Mouse (Mus musculus) heart, embryonic 10.5 days (tissue): ENCODE measurements around the gene Il17ra. TPM values are rescaled to one million over a fixed set of nuclear protein-coding genes. Genes with fewer than 3 reads are reported as not detected.
A peak's percentile ranks its signal among the peaks of the same experiment; 100 is the strongest.

ENCODE experiments used
- DNase-seq: peaks from one replicate; pipeline ENCODE4 v3.0.0-alpha.2; 2017; ENCODE audit warnings: low spot score
- H3K27ac ChIP-seq: fragments of 300-500 bp; sonication (generic); 2 replicates; pipeline ENCODE4 v1.5.1; 2016; ENCODE audit warnings: mild to moderate bottlenecking
- H3K27me3 ChIP-seq: fragments of 300-500 bp; sonication (generic); 2 replicates; pipeline ENCODE4 v1.6.1; 2016; ENCODE audit warnings: mild to moderate bottlenecking; ENCODE audit not compliant: poor library complexity, insufficient read depth, severe bottlenecking
- H3K36me3 ChIP-seq: fragments of 300-500 bp; sonication (generic); 2 replicates; pipeline ENCODE4 v1.6.1; 2016; ENCODE audit warnings: mild to moderate bottlenecking, moderate library complexity
- H3K4me1 ChIP-seq: fragments of 300-500 bp; sonication (generic); 2 replicates; pipeline ENCODE4 v1.6.1; 2016; ENCODE audit warnings: mild to moderate bottlenecking
- H3K4me3 ChIP-seq: fragments of 300-500 bp; sonication (generic); 2 replicates; pipeline ENCODE4 v1.5.1; 2016; ENCODE audit warnings: mild to moderate bottlenecking, moderate library complexity
- H3K9me3 ChIP-seq: fragments of 300-500 bp; sonication (generic); 2 replicates; pipeline ENCODE4 v1.6.1; 2016; ENCODE audit warnings: mild to moderate bottlenecking, moderate library complexity
- WGBS: fragments of 180-500 bp; shearing (Covaris S2); methylation state at CpG from one replicate; pipeline ENCODE4 v1.1.7; 2016; 5-methylcytosine and 5-hydroxymethylcytosine counted together
- polyA plus RNA-seq: library from polyadenylated mRNA; unstranded; fragments of >200 nt; fragmentation: Nextera tagmentation; extraction: Ambion mirVana; gene quantifications from 2 replicates; pipeline ENCODE4 v1.2.1, GENCODE M21; 2016

Il17ra gene
- polyA plus RNA-seq, 1 experiment from 2014 or later = 4.6 TPM

- no peak for DNase-seq
- WGBS = 69% methylated on average over 2 of the region's 2 CpGs
- Histone ChIP-seq H3K4me3 (no peak overlapping the region), H3K27ac (no peak overlapping the region), H3K9me3 (no peaks in the 10 kb centered on the region), H3K36me3 (peaks cover 8% of the 10 kb centered on the region), H3K27me3 (0 out of 2 replicates have a peak, but pooled peaks cover 3% of the 10 kb centered on the region), H3K4me1 (peaks cover 13% of the 10 kb centered on the region)
These were observed 16.3 kb downstream of the Il17ra start for GRCm38 (mm10) chr6:120479302-120479701.

GRCm38 (mm10) chr6:120480361-120480760 is 17.3 kb downstream of the Il17ra start:
- Histone ChIP-seq H3K36me3 (peaks cover 8% of the 10 kb centered on the region), H3K27me3 (peaks cover 3% of the 10 kb centered on the region; the same call in 1 of the 2 replicates), H3K27ac (no peak overlapping the region), H3K4me1 (peaks cover 13% of the 10 kb centered on the region), H3K9me3 (no peaks in the 10 kb centered on the region), H3K4me3 (no peak overlapping the region)
- WGBS = 89% methylated on average over 5 of the region's 5 CpGs
- no peak for DNase-seq

- no peak overlapping the region for H3K27ac ChIP-seq
- peaks cover 8% of the 10 kb centered on the region for H3K36me3 ChIP-seq
- peaks cover 13% of the 10 kb centered on the region for H3K4me1 ChIP-seq
- no peak for DNase-seq
- 89% methylated on average over 6 of the region's 6 CpGs for WGBS
- no peaks in the 10 kb centered on the region for H3K9me3 ChIP-seq
- peaks cover 8% of the 10 kb centered on the region; the same call in 1 of the 2 replicates for H3K27me3 ChIP-seq
- H3K4me3 ChIP-seq = no peak overlapping the region
These were observed 18.5 kb downstream of the Il17ra start for GRCm38 (mm10) chr6:120481538-120481937.

GRCm38 (mm10) chr6:120482021-120482420 is 19.0 kb downstream of the Il17ra start:
- WGBS = 90% methylated on average over 14 of the region's 14 CpGs
- peaks cover 8% of the 10 kb centered on the region for H3K36me3 ChIP-seq
- H3K9me3 ChIP-seq = no peaks in the 10 kb centered on the region
- DNase-seq = no peak
- peaks cover 8% of the 10 kb centered on the region; the same call in 1 of the 2 replicates for H3K27me3 ChIP-seq
- H3K4me3 ChIP-seq = no peak overlapping the region
- H3K27ac ChIP-seq = no peak overlapping the region
- peaks cover 13% of the 10 kb centered on the region for H3K4me1 ChIP-seq

- WGBS = 37% methylated on average over 6 of the region's 6 CpGs
- Histone ChIP-seq H3K36me3 (peaks cover 8% of the 10 kb centered on the region), H3K9me3 (no peaks in the 10 kb centered on the region), H3K27me3 (peaks cover 8% of the 10 kb centered on the region; the same call in 1 of the 2 replicates), H3K27ac (peak overlapping the region; percentile 57), H3K4me3 (no peak overlapping the region), H3K4me1 (peaks cover 13% of the 10 kb centered on the region)
- DNase-seq = no peak
These were observed 19.7 kb downstream of the Il17ra start for GRCm38 (mm10) chr6:120482756-120483155.

- no peaks in the 10 kb centered on the region for H3K9me3 ChIP-seq
- 28% methylated on average over 8 of the region's 8 CpGs for WGBS
- peaks cover 8% of the 10 kb centered on the region for H3K36me3 ChIP-seq
- H3K4me3 ChIP-seq = 0 out of 2 replicates have a peak overlapping the region, but pooled peaks have one; percentile 25
- peaks cover 8% of the 10 kb centered on the region; the same call in 1 of the 2 replicates for H3K27me3 ChIP-seq
- no peak for DNase-seq
- H3K27ac ChIP-seq = peak overlapping the region; percentile 57
- H3K4me1 ChIP-seq = peaks cover 13% of the 10 kb centered on the region
These were observed 20.2 kb downstream of the Il17ra start for GRCm38 (mm10) chr6:120483211-120483626.

- WGBS = 64% methylated on average over 3 of the region's 3 CpGs
- H3K4me1 ChIP-seq = peaks cover 15% of the 10 kb centered on the region
- H3K9me3 ChIP-seq = no peaks in the 10 kb centered on the region
- H3K36me3 ChIP-seq = peaks cover 8% of the 10 kb centered on the region
- no peak overlapping the region for H3K4me3 ChIP-seq
- peak; percentile 72 for DNase-seq
- H3K27me3 ChIP-seq = peaks cover 14% of the 10 kb centered on the region
- H3K27ac ChIP-seq = no peak overlapping the region
These were observed 22.0 kb downstream of the Il17ra start for GRCm38 (mm10) chr6:120485038-120485437.

- Histone ChIP-seq H3K4me3 (no peak overlapping the region), H3K4me1 (peaks cover 15% of the 10 kb centered on the region), H3K27ac (no peak overlapping the region), H3K27me3 (peaks cover 24% of the 10 kb centered on the region), H3K36me3 (peaks cover 8% of the 10 kb centered on the region), H3K9me3 (no peaks in the 10 kb centered on the region)
- WGBS = 63% methylated on average over 8 of the region's 8 CpGs
- DNase-seq = no peak
These were observed 23.0 kb downstream of the Il17ra start for GRCm38 (mm10) chr6:120486051-120486510.

GRCm38 (mm10) chr6:120488647-120489046 is 25.6 kb downstream of the Il17ra start:
- no peak overlapping the region for H3K4me3 ChIP-seq
- DNase-seq = no peak
- H3K4me1 ChIP-seq = peaks cover 26% of the 10 kb centered on the region
- no peaks in the 10 kb centered on the region for H3K36me3 ChIP-seq
- 51% methylated on average over 3 of the region's 3 CpGs for WGBS
- peaks cover 50% of the 10 kb centered on the region for H3K27me3 ChIP-seq
- no peaks in the 10 kb centered on the region for H3K9me3 ChIP-seq
- no peak overlapping the region for H3K27ac ChIP-seq

- no peak overlapping the region for H3K4me3 ChIP-seq
- H3K27me3 ChIP-seq = peaks cover 58% of the 10 kb centered on the region
- DNase-seq = no peak
- no peak overlapping the region for H3K27ac ChIP-seq
- WGBS = 57% methylated on average over 2 of the region's 2 CpGs
- no peaks in the 10 kb centered on the region for H3K36me3 ChIP-seq
- peaks cover 33% of the 10 kb centered on the region for H3K4me1 ChIP-seq
- no peaks in the 10 kb centered on the region for H3K9me3 ChIP-seq
These were observed 26.4 kb downstream of the Il17ra start for GRCm38 (mm10) chr6:120489461-120489860.

GRCm38 (mm10) chr6:120491064-120491463 is 28.0 kb downstream of the Il17ra start:
- no peak for DNase-seq
- Histone ChIP-seq H3K9me3 (no peaks in the 10 kb centered on the region), H3K27ac (no peak overlapping the region), H3K27me3 (peaks cover 59% of the 10 kb centered on the region), H3K4me1 (peaks cover 35% of the 10 kb centered on the region), H3K4me3 (no peak overlapping the region), H3K36me3 (no peaks in the 10 kb centered on the region)
- 58% methylated on average over 7 of the region's 7 CpGs for WGBS

GRCm38 (mm10) chr6:120491862-120492498 is 28.9 kb downstream of the Il17ra start:
- WGBS = 10% methylated on average over 22 of the region's 22 CpGs
- no peak overlapping the region for H3K27ac ChIP-seq
- H3K36me3 ChIP-seq = no peaks in the 10 kb centered on the region
- DNase-seq = peak; percentile 76
- peaks cover 35% of the 10 kb centered on the region for H3K4me1 ChIP-seq
- no peaks in the 10 kb centered on the region for H3K9me3 ChIP-seq
- H3K27me3 ChIP-seq = peaks cover 64% of the 10 kb centered on the region
- peak overlapping the region; percentile 79 for H3K4me3 ChIP-seq

- Histone ChIP-seq H3K4me3 (peak overlapping the region; percentile 79), H3K27me3 (peaks cover 66% of the 10 kb centered on the region), H3K36me3 (no peaks in the 10 kb centered on the region), H3K27ac (peak overlapping the region; percentile 78; the same call in 1 of the 2 replicates), H3K4me1 (peaks cover 35% of the 10 kb centered on the region), H3K9me3 (no peaks in the 10 kb centered on the region)
- peak; percentile 77 for DNase-seq
- 2% methylated on average over 94 of the region's 95 CpGs for WGBS
These were observed 29.7 kb downstream of the Il17ra start for GRCm38 (mm10) chr6:120492499-120493373.
